Mouse (Mus musculus) stomach, embryonic 14.5 days (tissue): Measurements from ENCODE around the gene Rap1gds1. TPM values are rescaled to one million over a fixed set of nuclear protein-coding genes. Genes with fewer than 3 reads are reported as not detected.

Experiments
- ATAC-seq: fragments of 200-750 bp; cut with Nextera tagmentation; 2 replicates; pipeline ENCODE4 v1.8.0; 2017; ENCODE audit warnings: low read depth, moderate TSS enrichment; ENCODE audit not compliant: insufficient number of reproducible peaks, insufficient read depth, low FRiP score
- H3K27ac ChIP-seq: fragments of 300-500 bp; sonication (generic); 2 replicates; pipeline ENCODE4 v1.5.1; 2014; ENCODE audit warnings: mild to moderate bottlenecking, low read length, moderate library complexity, mixed read lengths
- H3K27me3 ChIP-seq: fragments of 300-500 bp; sonication (generic); 2 replicates; pipeline ENCODE4 v1.6.1; 2014; ENCODE audit warnings: low read length, control low read depth, mixed read lengths; ENCODE audit not compliant: control insufficient read depth, insufficient read depth
- H3K36me3 ChIP-seq: fragments of 300-500 bp; sonication (generic); 2 replicates; pipeline ENCODE4 v1.6.1; 2014; ENCODE audit warnings: mild to moderate bottlenecking, control low read depth, low read length, moderate library complexity, mixed read lengths; ENCODE audit not compliant: control insufficient read depth, insufficient read depth
- H3K4me1 ChIP-seq: fragments of 300-500 bp; sonication (generic); 2 replicates; pipeline ENCODE4 v1.6.1; 2014; ENCODE audit warnings: low read length, control low read depth, mixed read lengths; ENCODE audit not compliant: control insufficient read depth, insufficient read depth
- H3K4me2 ChIP-seq: fragments of 300-500 bp; sonication (generic); replicated peaks from 2 replicates; pipeline ENCODE4 v1.6.1; 2014; ENCODE audit warnings: low read depth, low read length, control low read depth
- H3K4me3 ChIP-seq: fragments of 300-500 bp; sonication (generic); 2 replicates; pipeline ENCODE4 v1.5.1; 2014; ENCODE audit warnings: low read depth, low read length, control low read depth
- H3K9ac ChIP-seq: fragments of 300-500 bp; sonication (generic); replicated peaks from 2 replicates; pipeline ENCODE4 v1.6.1; 2014; ENCODE audit warnings: low read depth, mild to moderate bottlenecking, control low read depth, low read length, moderate library complexity, mixed read lengths
- H3K9me3 ChIP-seq: fragments of 300-500 bp; sonication (generic); 2 replicates; pipeline ENCODE4 v1.6.1; 2016; ENCODE audit warnings: low read depth, low read length, control low read depth; ENCODE audit not compliant: control insufficient read depth
- WGBS: fragments of 180-500 bp; shearing (Covaris S2); extraction: QIAGEN DNeasy Blood & Tissue Kit; methylation state at CpG from one replicate; pipeline ENCODE4 v1.1.7; 2014; 5-methylcytosine and 5-hydroxymethylcytosine counted together
- polyA plus RNA-seq: library from polyadenylated mRNA; unstranded; fragments of >200 nt; fragmentation: Nextera tagmentation; extraction: Ambion mirVana; gene quantifications from 2 replicates; pipeline ENCODE4 v1.2.1, GENCODE M21; 2014

Gene Rap1gds1
- polyA plus RNA-seq, 1 experiment from 2014 or later: 51.6 TPM

DNA sequence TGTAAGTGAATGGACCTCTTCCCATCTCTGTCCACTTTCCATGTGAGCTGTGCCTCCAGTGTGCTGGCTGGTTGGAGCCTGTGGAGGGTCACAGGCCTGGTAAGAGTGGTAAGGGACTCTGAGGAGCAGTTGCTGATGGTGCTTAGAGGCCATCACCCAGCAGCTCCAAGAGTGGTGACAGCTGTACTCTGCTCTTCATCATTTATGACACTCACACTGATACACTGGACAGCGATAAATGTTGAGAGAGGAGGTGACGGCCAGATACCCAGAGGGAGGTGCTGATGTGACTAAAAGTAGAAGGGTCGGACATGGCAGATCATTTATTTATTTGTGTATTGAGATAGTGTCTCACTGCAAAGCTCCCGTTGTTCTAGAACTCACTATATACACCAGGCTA lies 156.8 kb downstream of the Rap1gds1 start:
- 81% methylated on average over 4 of the region's 4 CpGs for whole genome bisulfite sequencing
- Histone ChIP-seq H3K27me3 (no peaks in the 10 kb centered on the region), H3K9me3 (no peaks in the 10 kb centered on the region), H3K36me3 (no peaks in the 10 kb centered on the region), H3K9ac (no peak overlapping the region), H3K27ac (no peak overlapping the region), H3K4me2 (no peak overlapping the region), H3K4me3 (no peak overlapping the region), H3K4me1 (no peaks in the 10 kb centered on the region)
- no peak for ATAC-seq

- Histone ChIP-seq H3K9ac (no peak overlapping the region), H3K4me1 (no peaks in the 10 kb centered on the region), H3K4me2 (no peak overlapping the region), H3K27me3 (no peaks in the 10 kb centered on the region), H3K9me3 (no peaks in the 10 kb centered on the region), H3K36me3 (no peaks in the 10 kb centered on the region), H3K27ac (no peak overlapping the region), H3K4me3 (no peak overlapping the region)
- no peak for ATAC-seq
- 76% methylated on average over 4 of the region's 4 CpGs for WGBS
Measured at GRCm38 (mm10) chr3:138917016-138917415, 158.0 kb downstream of the Rap1gds1 start.

GRCm38 (mm10) chr3:138916591-138916990 lies 158.4 kb downstream of the Rap1gds1 start:
- H3K4me3 ChIP-seq: no peak overlapping the region
- no peaks in the 10 kb centered on the region for H3K36me3 ChIP-seq
- no peaks in the 10 kb centered on the region for H3K4me1 ChIP-seq
- no peaks in the 10 kb centered on the region for H3K9me3 ChIP-seq
- H3K27me3 ChIP-seq: no peaks in the 10 kb centered on the region
- no peak overlapping the region for H3K27ac ChIP-seq
- H3K9ac ChIP-seq: no peak overlapping the region
- no peak for ATAC-seq
- no peak overlapping the region for H3K4me2 ChIP-seq
- 76% methylated on average over 4 of the region's 4 CpGs for WGBS

- H3K36me3 ChIP-seq: no peaks in the 10 kb centered on the region
- no peak overlapping the region for H3K9ac ChIP-seq
- no peak overlapping the region for H3K4me2 ChIP-seq
- WGBS: 47% methylated on average over 8 of the region's 8 CpGs
- no peak overlapping the region for H3K4me3 ChIP-seq
- no peak for ATAC-seq
- H3K4me1 ChIP-seq: no peaks in the 10 kb centered on the region
- no peaks in the 10 kb centered on the region for H3K9me3 ChIP-seq
- H3K27me3 ChIP-seq: no peaks in the 10 kb centered on the region
- H3K27ac ChIP-seq: no peak overlapping the region
Measured at GRCm38 (mm10) chr3:138914626-138915288, 160.2 kb downstream of the Rap1gds1 start.

- no peak for ATAC-seq
- Histone ChIP-seq H3K4me3 (no peak overlapping the region), H3K27ac (no peak overlapping the region), H3K9ac (no peak overlapping the region), H3K36me3 (no peaks in the 10 kb centered on the region), H3K9me3 (no peaks in the 10 kb centered on the region), H3K4me2 (no peak overlapping the region), H3K27me3 (no peaks in the 10 kb centered on the region), H3K4me1 (no peaks in the 10 kb centered on the region)
- 83% methylated on average over 8 of the region's 8 CpGs for WGBS
Measured at GRCm38 (mm10) chr3:138912504-138912903, 162.5 kb downstream of the Rap1gds1 start.

- H3K4me3 ChIP-seq: no peak overlapping the region
- no peak overlapping the region for H3K27ac ChIP-seq
- no peaks in the 10 kb centered on the region for H3K4me1 ChIP-seq
- no peak overlapping the region for H3K4me2 ChIP-seq
- no peak overlapping the region for H3K9ac ChIP-seq
- ATAC-seq: no peak
- no peaks in the 10 kb centered on the region for H3K27me3 ChIP-seq
- H3K36me3 ChIP-seq: no peaks in the 10 kb centered on the region
- no peaks in the 10 kb centered on the region for H3K9me3 ChIP-seq
- 84% methylated on average over 2 of the region's 2 CpGs for WGBS
Measured at GRCm38 (mm10) chr3:138909313-138909712, 165.7 kb downstream of the Rap1gds1 start.

DNA sequence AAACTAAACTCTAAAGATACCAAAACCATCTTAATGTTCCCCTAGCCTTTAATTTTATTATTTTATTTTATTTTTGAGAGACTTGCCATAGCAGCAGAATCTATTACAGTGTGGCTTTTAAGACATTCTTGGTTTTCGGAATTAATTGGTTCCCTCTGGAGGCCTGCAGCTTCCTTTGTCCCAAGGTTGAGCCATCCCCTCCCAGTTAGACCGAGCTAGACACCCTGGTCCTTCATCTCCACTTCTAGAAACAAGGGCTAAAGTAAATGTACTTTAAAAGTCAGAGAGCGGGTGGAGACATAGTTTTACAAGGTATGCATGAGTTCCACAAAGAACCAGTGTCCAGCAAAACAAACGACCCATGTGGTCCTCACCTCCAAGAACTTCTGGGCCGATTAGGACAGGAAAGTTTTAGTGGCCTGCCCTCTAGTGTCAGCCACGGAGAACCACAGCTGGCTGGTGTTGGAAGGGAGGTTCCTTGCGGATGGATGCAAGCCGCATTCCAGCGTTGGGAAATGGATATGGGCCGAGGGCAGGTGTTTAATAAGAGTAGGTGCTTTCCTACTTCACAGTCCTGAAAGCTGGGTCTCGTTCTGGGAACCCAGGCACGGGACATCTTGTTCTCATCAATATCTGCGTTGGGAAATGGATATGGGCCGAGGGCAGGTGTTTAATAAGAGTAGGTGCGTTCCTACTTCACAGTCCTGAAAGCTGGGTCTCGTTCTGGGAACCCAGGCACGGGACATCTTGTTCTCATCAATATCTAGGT lies 168.7 kb downstream of the Rap1gds1 start:
- H3K9ac ChIP-seq: no peak overlapping the region
- H3K4me3 ChIP-seq: no peak overlapping the region
- H3K9me3 ChIP-seq: no peaks in the 10 kb centered on the region
- H3K36me3 ChIP-seq: no peaks in the 10 kb centered on the region
- no peaks in the 10 kb centered on the region for H3K4me1 ChIP-seq
- H3K27me3 ChIP-seq: no peaks in the 10 kb centered on the region
- 30% methylated on average over 17 of the region's 17 CpGs for WGBS
- peak; percentile 57; the same call in 1 of the 2 replicates for ATAC-seq
- H3K4me2 ChIP-seq: no peak overlapping the region
- H3K27ac ChIP-seq: no peak overlapping the region

DNA sequence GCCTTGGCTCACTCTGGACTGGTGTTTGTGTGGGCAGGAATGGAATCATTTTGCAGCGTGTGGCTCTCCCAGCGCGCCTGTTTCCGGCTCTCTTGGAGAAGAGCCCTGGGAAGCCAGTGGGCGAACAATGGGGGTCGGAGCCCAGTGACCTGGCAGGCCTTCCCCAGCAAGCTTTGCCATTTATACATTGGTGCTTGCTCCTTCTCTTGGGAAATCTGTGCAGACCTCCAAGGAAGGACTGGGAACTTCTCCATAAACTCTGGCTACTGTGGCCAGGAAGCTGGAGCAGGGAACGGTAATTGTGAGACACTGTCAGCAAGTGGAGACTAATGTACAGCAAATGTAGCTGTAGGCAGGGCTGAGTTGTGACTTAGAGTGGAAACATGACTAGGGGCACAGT lies 169.3 kb downstream of the Rap1gds1 start:
- no peak overlapping the region for H3K4me2 ChIP-seq

More for the DNA sequence above, 169.3 kb downstream of the Rap1gds1 start:
- H3K36me3 ChIP-seq: peaks cover 3% of the 10 kb centered on the region; the same call in 1 of the 2 replicates
- H3K27me3 ChIP-seq: no peaks in the 10 kb centered on the region
- no peak overlapping the region for H3K27ac ChIP-seq
- 78% methylated on average over 7 of the region's 7 CpGs for WGBS
- no peaks in the 10 kb centered on the region for H3K4me1 ChIP-seq
- H3K9ac ChIP-seq: no peak overlapping the region
- ATAC-seq: no peak
- no peak overlapping the region for H3K4me3 ChIP-seq
- H3K9me3 ChIP-seq: no peaks in the 10 kb centered on the region
